Mouse (Mus musculus) olfactory bulb, adult 2 months (tissue): ENCODE measurements around the gene Col23a1.

Source experiments
- CTCF ChIP-seq: fragments of 200-500 bp; IDR thresholded peaks from 2 replicates; pipeline ENCODE4 v1.5.1; 2012; ENCODE audit warnings: low read depth, mild to moderate bottlenecking, low read length, moderate library complexity; ENCODE audit not compliant: insufficient read depth
- POLR2A ChIP-seq: fragments of 200-500 bp; IDR thresholded peaks from 2 replicates; pipeline ENCODE4 v1.6.1; 2012; ENCODE audit warnings: mild to moderate bottlenecking, low read depth, low read length, moderate library complexity; ENCODE audit not compliant: insufficient read depth

GRCm38 (mm10) chr11:51565062-51565461 lies 275.3 kb downstream of the Col23a1 start:
- no peak for TF ChIP-seq POLR2A
- TF ChIP-seq CTCF, result no peak
